Mouse (Mus musculus): Measurements from ENCODE around the gene Fibcd1.

DNA sequence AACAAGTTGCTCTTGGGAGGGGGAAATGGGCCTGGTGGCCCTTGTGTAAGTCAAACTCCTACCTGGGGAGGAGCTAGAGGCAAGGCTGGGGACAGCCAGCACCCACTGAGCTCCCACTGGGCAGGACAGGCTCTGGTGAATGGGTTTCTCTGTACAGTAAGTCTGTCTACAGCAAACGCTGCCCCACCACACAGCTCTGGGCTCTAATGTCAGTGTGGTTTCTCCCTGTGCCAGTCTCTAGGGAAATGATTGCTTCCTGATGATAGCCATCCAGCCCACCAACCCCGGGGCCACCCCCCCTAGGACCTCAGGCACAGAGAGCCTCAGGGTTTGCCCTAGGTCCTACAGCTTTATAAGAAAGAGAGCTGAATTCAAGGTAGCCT is 36.5 kb downstream of the Fibcd1 start:
- TF ChIP-seq POLR2A (IDR thresholded peaks at IDR 0.05; ENCODE audit: borderline replicate concordance, control insufficient read depth, low read depth, low read length) (no peak), CTCF (IDR thresholded peaks at IDR 0.05; ENCODE audit: control insufficient read depth, insufficient read depth, low read length) (no peak)
